Comparison of ENCODE assay signal across 14 mouse cellular contexts in the genomic region with DNA sequence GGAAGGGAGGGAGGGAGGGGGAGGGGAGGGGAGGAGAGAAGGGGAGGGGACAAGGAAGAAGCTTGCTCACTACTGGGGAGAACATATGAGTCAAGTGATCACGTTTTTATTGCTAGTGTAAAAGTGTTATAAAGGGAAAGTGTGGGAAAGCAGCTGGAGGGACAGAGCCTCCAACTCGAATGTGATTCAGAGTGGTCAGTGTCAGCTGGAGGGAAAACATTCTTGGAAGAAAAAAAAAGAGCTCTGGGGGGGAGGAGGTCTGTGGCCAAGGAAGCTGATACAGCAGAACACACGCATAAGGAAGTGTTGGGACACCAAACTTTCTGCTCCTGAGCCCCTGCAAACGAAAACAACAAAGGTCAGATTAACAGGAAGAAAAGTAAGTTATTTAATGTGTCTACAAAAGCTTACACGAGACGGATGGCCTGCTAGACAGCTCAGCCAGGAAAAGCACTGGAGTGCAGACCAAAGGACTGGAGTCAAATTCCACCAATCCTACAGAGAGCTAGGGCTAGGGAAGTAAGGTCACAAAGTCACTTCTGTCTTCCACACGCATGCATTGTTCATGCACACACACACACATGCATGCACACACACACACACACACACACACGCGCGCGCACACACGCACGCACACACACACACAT.
DNase-seq lines count a peak whose midpoint lies in the region; ATAC-seq and TF ChIP-seq lines count a peak whose summit lies in the region.
"Had no signal": no experiment of that assay in that cellular context is flagged by ENCODE, and none has a peak within 500 bp of the region (broad histone marks: within the 10 kb centered on the region; RNA-seq: fewer than 3 reads in every experiment).

No protein-coding gene starts in this region.

- peak overlapping the region; percentile 52; the same call in 1 of the 2 replicates for H3K27ac ChIP-seq in lung, embryonic 14.5 days (ENCODE audit: low read depth)
- H3K27ac ChIP-seq in limb, embryonic 10.5 days, result peak overlapping the region; percentile 27; the same call in 1 of the 2 replicates
- H3K27ac ChIP-seq: neural tube, embryonic 13.5 days had no signal

- H3K9me3 ChIP-seq in lung, embryonic 14.5 days (ENCODE audit: low read depth, low read length), result no peaks in the 10 kb centered on the region
- H3K9me3 ChIP-seq in limb, embryonic 10.5 days (replicated peaks), result no peaks in the 10 kb centered on the region
- H3K9me3 ChIP-seq: neural tube, embryonic 13.5 days had no signal

- TF ChIP-seq POLR2A in lung, adult 2 months (IDR thresholded peaks at IDR 0.05; ENCODE audit: borderline replicate concordance, extremely low read depth, low read depth, low read length), result no peak

- no peak overlapping the region for H3K4me2 ChIP-seq in lung, embryonic 14.5 days
- H3K4me2 ChIP-seq: midbrain, embryonic 11.5 days; neural tube, embryonic 13.5 days had no signal

- H3K9ac ChIP-seq in lung, embryonic 14.5 days, result no peak overlapping the region
- H3K9ac ChIP-seq: neural tube, embryonic 13.5 days had no signal

- ATAC-seq in lung, embryonic 14.5 days (ENCODE audit: insufficient read depth), result peak; percentile 72; the same call in 1 of the 2 replicates
- ATAC-seq: forebrain, embryonic 14.5 days had no signal

- H3K27me3 ChIP-seq in lung, embryonic 14.5 days (ENCODE audit: insufficient read depth, low read length), result no peaks in the 10 kb centered on the region
- H3K27me3 ChIP-seq in limb, embryonic 10.5 days (ENCODE audit: low read depth, poor library complexity, severe bottlenecking), result no peaks in the 10 kb centered on the region
- H3K27me3 ChIP-seq: neural tube, embryonic 13.5 days had no signal

- TF ChIP-seq CTCF in lung, embryonic 14.5 days (IDR thresholded peaks at IDR 0.05; ENCODE audit: low read depth), result no peak
- no peak for TF ChIP-seq CTCF in lung, adult 2 months (IDR thresholded peaks at IDR 0.05; ENCODE audit: insufficient read depth, low read length)

- H3K4me3 ChIP-seq in lung, embryonic 14.5 days (ENCODE audit: low read depth, low read length), result no peak overlapping the region
- H3K4me3 ChIP-seq in lung, adult 2 months (replicated peaks; ENCODE audit: extremely low read depth, low read depth, low read length), result no peak overlapping the region
- no peak overlapping the region for H3K4me3 ChIP-seq in limb, embryonic 10.5 days
- H3K4me3 ChIP-seq: neural tube, embryonic 13.5 days had no signal

- peak; percentile 57 for DNase-seq in embryo, embryonic 10 days (ENCODE audit: low spot score)
- no peak for DNase-seq in embryo, embryonic 9.5 days (ENCODE audit: extremely low spot score)
- peak; percentile 59 for DNase-seq in lung, embryonic 14.5 days
- DNase-seq in lung, adult 2 months, result no peak
- no peak for DNase-seq in limb, embryonic 10.5 days (ENCODE audit: low spot score)
- DNase-seq in yolk sac, embryonic 10.5 days (ENCODE audit: low spot score), result peak; percentile 68
- DNase-seq in right cerebral cortex, postnatal 4 days, result no peak
- no peak for DNase-seq in layer of hippocampus, postnatal 25 days (ENCODE audit: extremely low spot score in 1 of 2, low spot score in 1 of 2)
- DNase-seq: adrenal gland, adult 8-10 months; cerebellum, adult 8-10 months; heart, adult 11 months had no signal

- WGBS in lung, embryonic 14.5 days, result 46% methylated on average over 13 of the region's 13 CpGs
- WGBS in lung, adult 2 months, result 45% methylated on average over 13 of the region's 13 CpGs
- 54% methylated on average over 13 of the region's 13 CpGs for WGBS in limb, embryonic 10.5 days

- no peaks in the 10 kb centered on the region for H3K36me3 ChIP-seq in lung, embryonic 14.5 days (ENCODE audit: insufficient read depth)
- H3K36me3 ChIP-seq in limb, embryonic 10.5 days, result no peaks in the 10 kb centered on the region
- H3K36me3 ChIP-seq: neural tube, embryonic 13.5 days had no signal

- H3K4me1 ChIP-seq in lung, embryonic 14.5 days (ENCODE audit: insufficient read depth), result no peaks in the 10 kb centered on the region
- H3K4me1 ChIP-seq in lung, adult 2 months (ENCODE audit: control insufficient read depth, insufficient read depth, low read length), result no peaks in the 10 kb centered on the region
- H3K4me1 ChIP-seq in limb, embryonic 10.5 days, result peaks cover 23% of the 10 kb centered on the region
- H3K4me1 ChIP-seq: neural tube, embryonic 13.5 days had no signal

Comparison
In these comparisons a context has a peak if more than half of its experiments do, and no peak if none do; other contexts are left out.
1. DNase-seq: peak in embryo, embryonic 10 days (single experiment), lung, embryonic 14.5 days (single experiment) and yolk sac, embryonic 10.5 days (single experiment); none in embryo, embryonic 9.5 days (single experiment), lung, adult 2 months (single experiment), limb, embryonic 10.5 days (single experiment), right cerebral cortex, postnatal 4 days (single experiment) and layer of hippocampus, postnatal 25 days (0 of 2).